Mouse (Mus musculus): Measurements from ENCODE around the gene Arvcf. TPM values are rescaled to one million over a fixed set of nuclear protein-coding genes. Genes with fewer than 3 reads are reported as not detected.

Arvcf gene
- total and polyA plus RNA-seq, 2 experiments from 2014 or later = 54.5 to 219 TPM

GRCm38 (mm10) chr16:18391728-18392127, 43.7 kb downstream of the Arvcf start:
- WGBS = 94% methylated on average over 3 of the region's 3 CpGs
- H3K4me1 ChIP-seq (ENCODE audit: insufficient read depth, low read length) = peaks cover 10% of the 10 kb centered on the region
- H3K27me3 ChIP-seq (ENCODE audit: insufficient read depth, low read length) = no peaks in the 10 kb centered on the region
- no peak overlapping the region for H3K4me2 ChIP-seq (ENCODE audit: low read depth, low read length, poor library complexity, severe bottlenecking)
- H3K9me3 ChIP-seq (ENCODE audit: low read length) = no peaks in the 10 kb centered on the region
- peaks cover 5% of the 10 kb centered on the region; the same call in 1 of the 2 replicates for H3K36me3 ChIP-seq (ENCODE audit: insufficient read depth, low read length)
- H3K27ac ChIP-seq (ENCODE audit: low read depth, low read length) = no peak overlapping the region
- TF ChIP-seq CTCF (IDR thresholded peaks at IDR 0.05) = no peak
- H3K4me3 ChIP-seq (ENCODE audit: low read depth, low read length) = no peak overlapping the region
- no peak overlapping the region for H3K9ac ChIP-seq (replicated peaks; ENCODE audit: low read length, poor library complexity, severe bottlenecking)
- ATAC-seq (ENCODE audit: low FRiP score) = no peak
- no peak for DNase-seq (ENCODE audit: low spot score)

- under 1% methylated on average over 56 of the region's 63 CpGs for WGBS
- no peaks in the 10 kb centered on the region for H3K27me3 ChIP-seq (ENCODE audit: insufficient read depth, low read length)
- peak overlapping the region; percentile 86 for H3K27ac ChIP-seq (ENCODE audit: low read depth, low read length)
- peak overlapping the region; percentile 76 for H3K4me3 ChIP-seq (ENCODE audit: low read depth, low read length)
- peaks cover 10% of the 10 kb centered on the region for H3K4me1 ChIP-seq (ENCODE audit: insufficient read depth, low read length)
- DNase-seq (ENCODE audit: low spot score) (peak; percentile 87), ATAC-seq (ENCODE audit: low FRiP score) (peak; percentile 88)
- peaks cover 14% of the 10 kb centered on the region for H3K36me3 ChIP-seq (ENCODE audit: insufficient read depth, low read length)
- peak overlapping the region; percentile 95 for H3K4me2 ChIP-seq (ENCODE audit: low read depth, low read length, poor library complexity, severe bottlenecking)
- no peaks in the 10 kb centered on the region for H3K9me3 ChIP-seq (ENCODE audit: low read length)
- H3K9ac ChIP-seq (replicated peaks; ENCODE audit: low read length, poor library complexity, severe bottlenecking) = peak overlapping the region; percentile 84
- TF ChIP-seq CTCF (IDR thresholded peaks at IDR 0.05) = peak; percentile 83
Observed at GRCm38 (mm10) chr16:18392469-18393426, 44.8 kb downstream of the Arvcf start.

- H3K4me1 ChIP-seq (ENCODE audit: insufficient read depth, low read length) = peaks cover 10% of the 10 kb centered on the region
Observed at GRCm38 (mm10) chr16:18393595-18393994, 45.6 kb downstream of the Arvcf start.

GRCm38 (mm10) chr16:18394056-18394455, 46.1 kb downstream of the Arvcf start:
- no peak for DNase-seq (ENCODE audit: low spot score)
- H3K4me2 ChIP-seq (ENCODE audit: low read depth, low read length, poor library complexity, severe bottlenecking) = peak overlapping the region; percentile 95
- no peaks in the 10 kb centered on the region for H3K9me3 ChIP-seq (ENCODE audit: low read length)
- peaks cover 27% of the 10 kb centered on the region for H3K36me3 ChIP-seq (ENCODE audit: insufficient read depth, low read length)
- 53% methylated on average over 3 of the region's 3 CpGs for whole genome bisulfite sequencing
- no peak overlapping the region; the same call in 1 of the 2 replicates for H3K27ac ChIP-seq (ENCODE audit: low read depth, low read length)
- no peak overlapping the region for H3K9ac ChIP-seq (replicated peaks; ENCODE audit: low read length, poor library complexity, severe bottlenecking)
- peaks cover 10% of the 10 kb centered on the region for H3K4me1 ChIP-seq (ENCODE audit: insufficient read depth, low read length)
- ATAC-seq (ENCODE audit: low FRiP score) = no peak
- TF ChIP-seq CTCF (IDR thresholded peaks at IDR 0.05) = no peak
- H3K4me3 ChIP-seq (ENCODE audit: low read depth, low read length) = peak overlapping the region; percentile 76; the same call in 1 of the 2 replicates
- no peaks in the 10 kb centered on the region for H3K27me3 ChIP-seq (ENCODE audit: insufficient read depth, low read length)

More at GRCm38 (mm10) chr16:18393595-18393994, 45.6 kb downstream of the Arvcf start:
- H3K9ac ChIP-seq (replicated peaks; ENCODE audit: low read length, poor library complexity, severe bottlenecking) = peak overlapping the region; percentile 84; the same call in 1 of the 2 replicates
- H3K27ac ChIP-seq (ENCODE audit: low read depth, low read length) = peak overlapping the region; percentile 86
- H3K27me3 ChIP-seq (ENCODE audit: insufficient read depth, low read length) = no peaks in the 10 kb centered on the region
- H3K4me2 ChIP-seq (ENCODE audit: low read depth, low read length, poor library complexity, severe bottlenecking) = peak overlapping the region; percentile 95
- 46% methylated on average over 5 of the region's 5 CpGs for WGBS
- TF ChIP-seq CTCF (IDR thresholded peaks at IDR 0.05) = no peak
- ATAC-seq (ENCODE audit: low FRiP score) (no peak), DNase-seq (ENCODE audit: low spot score) (no peak)
- H3K9me3 ChIP-seq (ENCODE audit: low read length) = no peaks in the 10 kb centered on the region
- peak overlapping the region; percentile 76 for H3K4me3 ChIP-seq (ENCODE audit: low read depth, low read length)
- peaks cover 22% of the 10 kb centered on the region for H3K36me3 ChIP-seq (ENCODE audit: insufficient read depth, low read length)

- no peak for ATAC-seq (ENCODE audit: low FRiP score)
- no peak for DNase-seq (ENCODE audit: low spot score)
Observed at GRCm38 (mm10) chr16:18394777-18395619, 47.0 kb downstream of the Arvcf start.

More at GRCm38 (mm10) chr16:18394777-18395619, 47.0 kb downstream of the Arvcf start:
- Histone ChIP-seq H3K27me3 (ENCODE audit: insufficient read depth, low read length) (no peaks in the 10 kb centered on the region), H3K27ac (ENCODE audit: low read depth, low read length) (no peak overlapping the region), H3K36me3 (ENCODE audit: insufficient read depth, low read length) (peaks cover 34% of the 10 kb centered on the region), H3K4me2 (ENCODE audit: low read depth, low read length, poor library complexity, severe bottlenecking) (peak overlapping the region; percentile 15; the same call in 1 of the 2 replicates), H3K4me1 (ENCODE audit: insufficient read depth, low read length) (peaks cover 11% of the 10 kb centered on the region), H3K4me3 (ENCODE audit: low read depth, low read length) (no peak overlapping the region), H3K9me3 (ENCODE audit: low read length) (no peaks in the 10 kb centered on the region), H3K9ac (replicated peaks; ENCODE audit: low read length, poor library complexity, severe bottlenecking) (no peak overlapping the region)
- no peak for TF ChIP-seq CTCF (IDR thresholded peaks at IDR 0.05)
- 13% methylated on average over 11 of the region's 11 CpGs for WGBS

Measured in midbrain, postnatal 0 days (tissue).